Mouse (Mus musculus) megakaryocyte progenitor cell, adult 5-6 weeks (primary cell): ENCODE data around the gene Tma7. TPM values are rescaled to one million over a fixed set of nuclear protein-coding genes. Genes with fewer than 3 reads are reported as not detected.
A peak's percentile ranks its signal among the peaks of the same experiment; 100 is the strongest.

Source experiments
- ATAC-seq: replicated peaks from 2 replicates; pipeline ENCODE4 v1.8.0; 2016; ENCODE audit warnings: mild to moderate bottlenecking, moderate TSS enrichment, inconsistent platforms; ENCODE audit not compliant: poor library complexity
- total RNA-seq, 2 experiments: library from RNA; stranded (forward) in 1 of 2; stranded (reverse) in 1 of 2; fragments of 157-497, 149-512 nt in 1 of 2; fragments of 200-1000 nt in 1 of 2; gene quantifications; 2 replicates each; pipeline versions ENCODE4 v1.2.3 to v1.2.4; 2015 to 2017

Gene Tma7
- 411 and 433 TPM in 2 replicates for total RNA-seq (2015)
- total RNA-seq (2017): 121 and 130 TPM in 2 replicates

- ATAC-seq: peak; percentile 96
Observed at GRCm38 (mm10) chr9:109082124-109082800, at the start of gene Tma7, which contains the start of gene Ccdc51. Gene Tma7, minus strand, starts transcription at chr9:109082587. Gene Ccdc51, plus strand, starts transcription at chr9:109082493.

DNA sequence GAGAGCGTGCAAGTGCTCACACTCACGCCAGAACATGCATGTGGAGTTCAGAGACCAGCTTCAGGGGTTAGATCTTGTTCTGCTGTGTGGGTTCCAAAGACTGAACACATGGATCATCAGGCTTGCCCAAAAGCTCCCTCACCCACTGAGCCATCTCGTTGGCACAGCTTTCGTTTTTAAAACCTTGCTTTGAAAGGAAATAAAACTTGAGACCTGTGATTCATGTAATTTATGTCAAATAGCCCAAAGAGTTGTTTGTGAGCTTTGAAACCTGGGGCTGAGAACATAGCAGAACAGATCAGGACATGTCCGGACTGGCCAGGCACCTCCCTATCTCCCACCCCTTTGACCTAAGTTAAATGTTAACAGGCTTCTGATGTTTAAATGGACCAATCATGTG lies 47.7 kb upstream of the Tma7 start:
- ATAC-seq: no peak

DNA sequence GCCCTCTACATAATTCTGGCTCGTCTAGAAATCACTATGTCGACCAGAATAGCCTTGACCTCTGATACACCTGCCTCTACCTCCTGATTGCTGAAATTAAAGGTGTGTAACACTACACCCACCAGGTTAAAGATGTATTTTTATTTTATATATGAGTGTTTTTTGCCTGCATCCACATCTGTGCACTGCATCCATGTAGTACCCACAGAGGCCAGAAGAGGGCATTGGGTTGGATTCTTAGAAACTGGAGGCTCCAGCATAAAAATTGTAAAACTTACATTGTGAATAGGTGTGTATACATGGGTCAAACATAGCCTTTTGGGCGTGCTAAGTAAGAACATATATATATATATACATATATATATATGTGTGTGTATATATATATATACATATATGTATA lies 45.8 kb upstream of the Tma7 start:
- ATAC-seq: peak; percentile 57; the same call in 1 of the 2 replicates

DNA sequence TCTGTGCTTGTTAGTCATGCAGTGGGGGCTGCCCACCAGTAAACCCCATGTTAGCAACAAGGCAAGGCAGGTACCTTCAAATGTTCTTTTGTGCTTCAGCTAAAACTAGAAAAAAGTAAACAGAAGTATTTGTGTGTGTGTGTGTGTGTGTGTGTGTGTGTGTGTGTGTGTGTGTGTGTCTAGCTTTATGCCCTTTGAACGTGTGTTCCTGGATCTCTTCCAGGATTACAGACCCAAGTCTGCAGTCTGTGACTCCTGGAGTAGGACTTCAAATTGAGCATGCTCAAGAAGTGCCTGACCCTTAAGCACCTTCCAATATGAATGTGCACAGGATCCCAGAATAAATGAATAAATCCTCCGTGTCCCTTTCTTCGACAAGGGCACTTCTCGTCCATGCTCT lies 44.7 kb upstream of the Tma7 start:
- no peak for ATAC-seq

DNA sequence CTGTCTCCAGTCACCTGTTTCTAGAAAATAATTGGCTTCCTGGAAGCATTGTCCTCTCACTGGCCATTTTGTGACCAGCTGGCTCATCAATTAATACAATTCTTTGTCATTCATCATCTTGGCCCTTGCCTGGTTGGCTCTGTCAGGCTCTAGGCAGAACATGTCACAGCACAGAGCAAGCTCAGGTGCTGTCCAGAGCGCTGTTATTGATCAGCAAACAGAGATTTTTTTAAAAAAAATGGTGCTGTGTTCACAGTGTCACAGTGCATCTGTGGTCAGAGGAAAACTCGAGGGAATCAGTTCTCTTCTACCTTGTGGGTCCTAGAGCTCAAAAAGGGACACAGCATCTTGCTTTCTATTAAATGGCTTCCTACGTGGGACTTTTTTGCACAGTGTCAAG lies 43.1 kb upstream of the Tma7 start:
- no peak for ATAC-seq

GRCm38 (mm10) chr9:109125043-109125442 lies 42.7 kb upstream of the Tma7 start:
- ATAC-seq: no peak

DNA sequence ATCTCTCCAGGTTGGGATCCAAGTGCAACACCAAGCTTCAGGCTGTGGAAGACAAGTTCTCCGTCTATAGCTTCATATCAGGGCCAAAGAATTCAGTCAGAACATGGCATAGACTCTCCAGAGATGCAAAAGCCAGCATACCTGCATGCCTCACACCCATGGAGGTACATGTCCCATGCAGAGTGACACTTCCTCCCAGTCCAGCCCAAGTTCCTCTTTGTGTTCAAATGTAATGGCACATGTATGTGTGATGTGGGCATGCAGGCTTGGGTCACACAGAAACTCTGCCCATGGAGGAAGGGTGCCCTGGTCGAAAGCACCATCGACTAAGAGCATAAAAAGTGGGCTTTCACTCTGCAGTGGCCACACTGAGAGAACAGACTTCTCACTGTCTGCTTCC lies 41.8 kb upstream of the Tma7 start:
- ATAC-seq: peak; percentile 27; the same call in 1 of the 2 replicates

GRCm38 (mm10) chr9:109123266-109123665 lies 40.9 kb upstream of the Tma7 start:
- no peak for ATAC-seq

DNA sequence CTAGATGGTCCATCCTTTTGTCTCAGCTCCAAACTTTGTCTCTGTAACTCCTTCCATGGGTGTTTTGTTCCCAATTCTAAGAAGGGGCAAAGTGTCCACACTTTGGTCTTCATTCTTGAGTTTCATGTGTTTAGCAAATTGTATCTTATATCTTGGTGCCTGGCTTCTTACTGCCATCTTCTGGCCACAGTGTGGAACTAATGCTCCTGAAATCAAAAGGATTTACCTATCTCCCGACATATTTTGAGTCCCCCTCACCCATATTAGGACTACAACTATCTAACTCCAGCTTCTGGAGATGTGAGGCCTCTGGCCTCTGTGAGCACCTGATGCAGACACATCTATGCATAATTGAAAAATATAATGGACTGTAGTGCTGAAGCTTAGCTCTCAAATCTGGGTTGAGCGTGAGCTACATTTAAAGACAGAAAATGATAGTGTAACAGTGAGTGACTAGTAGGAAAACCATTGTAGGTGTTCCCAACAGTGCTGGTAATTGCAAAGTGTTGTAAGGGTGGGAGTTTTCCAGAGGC lies 40.2 kb upstream of the Tma7 start:
- ATAC-seq: peak; percentile 79

- ATAC-seq: no peak
Observed at GRCm38 (mm10) chr9:109120956-109121355, 38.6 kb upstream of the Tma7 start.

- no peak for ATAC-seq
Observed at GRCm38 (mm10) chr9:109119571-109119970, 37.2 kb upstream of the Tma7 start.

- no peak for ATAC-seq
Observed at GRCm38 (mm10) chr9:109118106-109118505, 35.7 kb upstream of the Tma7 start.

DNA sequence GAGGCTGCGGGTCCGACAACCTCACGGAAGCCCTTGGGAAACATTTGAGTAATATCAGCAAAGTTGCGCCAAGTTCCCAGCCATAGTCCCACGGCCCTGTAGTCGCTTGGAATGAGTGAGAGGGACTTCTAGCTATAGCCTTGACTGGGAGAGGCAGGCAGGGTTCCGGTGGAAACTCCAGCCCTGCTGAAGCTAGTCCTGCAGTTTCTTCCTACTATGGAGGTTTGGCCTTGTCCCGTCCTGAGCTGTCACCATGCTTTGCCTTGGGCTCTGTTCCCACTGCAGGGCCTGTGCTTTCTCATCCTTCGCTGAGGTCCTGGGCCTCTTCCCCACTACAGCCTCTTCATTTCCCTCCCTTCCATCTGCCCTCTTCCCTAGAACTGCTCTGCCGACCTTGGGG lies 33.8 kb upstream of the Tma7 start:
- no peak for ATAC-seq

- no peak for ATAC-seq
Observed at GRCm38 (mm10) chr9:109114871-109115270, 32.5 kb upstream of the Tma7 start.

- no peak for ATAC-seq
Observed at GRCm38 (mm10) chr9:109114276-109114675, 31.9 kb upstream of the Tma7 start.

GRCm38 (mm10) chr9:109113331-109113730 lies 30.9 kb upstream of the Tma7 start:
- no peak for ATAC-seq

- ATAC-seq: no peak
Observed at GRCm38 (mm10) chr9:109111591-109111990, 29.2 kb upstream of the Tma7 start.

GRCm38 (mm10) chr9:109111101-109111500 lies 28.7 kb upstream of the Tma7 start:
- no peak for ATAC-seq

DNA sequence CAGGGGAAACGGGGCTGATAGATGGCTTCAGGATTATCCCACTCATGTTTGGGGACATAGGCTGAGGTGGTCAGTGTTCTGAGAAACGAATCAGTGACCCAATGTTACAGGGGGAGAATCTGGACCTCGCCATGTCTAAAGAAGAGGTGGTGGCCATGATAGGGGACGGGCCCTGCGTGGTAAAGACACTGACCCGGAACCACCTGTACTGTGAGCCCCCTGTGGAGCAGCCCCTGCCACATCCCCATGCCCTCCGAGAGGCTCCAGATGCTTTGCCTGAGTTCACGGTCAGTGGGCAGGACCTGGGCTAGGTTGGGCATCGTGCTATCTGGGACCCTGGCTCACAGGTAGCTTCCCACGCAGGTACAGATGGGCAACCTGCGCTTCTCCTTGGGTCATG lies 27.9 kb upstream of the Tma7 start:
- ATAC-seq: no peak

- no peak for ATAC-seq
Observed at GRCm38 (mm10) chr9:109107341-109107740, 25.0 kb upstream of the Tma7 start.

- no peak for ATAC-seq
Observed at GRCm38 (mm10) chr9:109105648-109106047, 23.3 kb upstream of the Tma7 start.

DNA sequence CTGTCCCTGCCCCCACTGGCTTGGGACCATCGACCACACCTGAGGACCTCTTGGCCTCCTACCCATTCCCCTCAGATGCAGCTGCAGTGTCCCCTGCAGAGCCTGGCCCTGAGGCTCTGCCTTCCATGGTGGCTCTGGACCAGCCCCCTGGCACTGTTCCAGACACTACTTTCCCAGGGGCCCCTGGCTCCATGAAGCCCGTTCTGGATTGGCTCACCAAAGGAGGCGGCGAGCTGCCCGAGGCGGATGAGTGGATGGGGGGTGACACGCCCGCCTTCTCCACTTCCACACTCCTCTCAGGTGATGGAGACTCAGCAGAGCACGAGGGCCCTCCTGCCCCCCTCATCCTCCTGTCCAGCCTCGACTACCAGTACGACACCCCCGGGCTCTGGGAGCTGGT lies 22.6 kb upstream of the Tma7 start:
- ATAC-seq: no peak

DNA sequence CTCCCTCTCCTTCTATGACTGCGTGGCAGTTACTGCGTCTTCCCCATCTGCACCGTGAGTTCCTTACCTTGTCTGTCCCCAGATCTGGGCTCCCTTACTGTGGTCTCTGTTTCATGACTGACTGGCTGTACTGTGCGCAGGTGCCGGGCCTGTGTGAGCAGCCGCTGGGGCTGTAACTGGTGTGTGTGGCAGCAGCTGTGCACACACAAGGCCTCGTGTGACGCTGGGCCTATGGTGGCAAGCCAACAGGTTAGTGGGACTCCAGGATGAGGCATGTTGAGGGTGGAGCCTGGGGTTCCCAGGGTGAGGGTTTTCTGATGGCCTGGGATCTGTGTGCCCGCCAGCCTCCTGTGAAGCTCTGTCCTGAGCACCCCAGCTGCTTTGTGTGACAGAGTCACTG lies 21.7 kb upstream of the Tma7 start:
- no peak for ATAC-seq
